28 mouse cellular contexts compared by ENCODE assay signal in genomic region chr12:7450506-7450905, GRCm38 (mm10).
DNase-seq lines count a peak whose midpoint lies in the region; ATAC-seq lines count a peak whose summit lies in the region.
"Had no signal": no experiment of that assay in that cellular context is flagged by ENCODE, and none has a peak within 500 bp of the region (broad histone marks: within the 10 kb centered on the region; RNA-seq: fewer than 3 reads in every experiment).

No protein-coding gene starts in this region.

- no peaks in the 10 kb centered on the region for H3K27me3 ChIP-seq in forebrain, embryonic 13.5 days
- H3K27me3 ChIP-seq in forebrain, embryonic 11.5 days (ENCODE audit: control insufficient read depth, insufficient read depth, low read length), result no peaks in the 10 kb centered on the region
- H3K27me3 ChIP-seq: embryonic facial prominence, embryonic 13.5 days; lung, embryonic 15.5 days; midbrain, embryonic 15.5 days; Patski had no signal

- no peak overlapping the region for H3K27ac ChIP-seq in forebrain, embryonic 13.5 days
- no peak overlapping the region for H3K27ac ChIP-seq in forebrain, embryonic 11.5 days (ENCODE audit: low read depth, low read length)
- H3K27ac ChIP-seq: embryonic facial prominence, embryonic 13.5 days; liver, embryonic 14.5 days; lung, embryonic 15.5 days; midbrain, embryonic 15.5 days; stomach, postnatal 0 days had no signal

- DNase-seq in forebrain, embryonic 11.5 days (ENCODE audit: low spot score), result no peak
- DNase-seq in layer of hippocampus, adult 9-11 months, result peak; percentile 10
- no peak for DNase-seq in layer of hippocampus, adult 11-12 months (ENCODE audit: low spot score)
- peak; percentile 35 for DNase-seq in retina, postnatal 1 day
- no peak for DNase-seq in retina, embryonic 14.5 days (ENCODE audit: low spot score)
- DNase-seq in thymus, postnatal 25 days, result no peak
- DNase-seq: adrenal gland, postnatal 10 days; cerebellum, adult 18-20 months; cerebellum, postnatal 10 days; gastrocnemius, postnatal 25 days; heart, adult 11 months; heart, postnatal 4 days; kidney, adult 9 months; kidney, postnatal 10 days; liver; right cerebral cortex, postnatal 4 days; thymus, adult 18-20 months; thymus, postnatal 36 days had no signal

- WGBS in forebrain, embryonic 13.5 days, result 23% methylated on average over 2 of the region's 2 CpGs
- 23% methylated on average over 2 of the region's 2 CpGs for WGBS in forebrain, embryonic 11.5 days

- H3K9ac ChIP-seq in forebrain, embryonic 13.5 days, result no peak overlapping the region
- no peak overlapping the region for H3K9ac ChIP-seq in forebrain, embryonic 11.5 days (ENCODE audit: low read length)
- H3K9ac ChIP-seq: embryonic facial prominence, embryonic 13.5 days; liver, embryonic 14.5 days; lung, embryonic 15.5 days; midbrain, embryonic 15.5 days had no signal

- peaks cover 9% of the 10 kb centered on the region; the same call in 1 of the 2 replicates for H3K4me1 ChIP-seq in forebrain, embryonic 13.5 days
- H3K4me1 ChIP-seq in forebrain, embryonic 11.5 days (replicated peaks; ENCODE audit: control insufficient read depth, insufficient read depth, low read length), result no peaks in the 10 kb centered on the region
- H3K4me1 ChIP-seq: lung, embryonic 15.5 days; midbrain, embryonic 15.5 days had no signal

- H3K4me3 ChIP-seq in forebrain, embryonic 13.5 days, result no peak overlapping the region
- H3K4me3 ChIP-seq in forebrain, embryonic 11.5 days (ENCODE audit: low read depth, low read length), result no peak overlapping the region
- H3K4me3 ChIP-seq: embryonic facial prominence, embryonic 13.5 days; lung, embryonic 15.5 days; midbrain, embryonic 15.5 days had no signal

- no peaks in the 10 kb centered on the region for H3K9me3 ChIP-seq in forebrain, embryonic 13.5 days (replicated peaks)
- H3K9me3 ChIP-seq in forebrain, embryonic 11.5 days (ENCODE audit: control insufficient read depth, low read length), result no peaks in the 10 kb centered on the region
- H3K9me3 ChIP-seq: embryonic facial prominence, embryonic 13.5 days; lung, embryonic 15.5 days; midbrain, embryonic 15.5 days had no signal

- H3K36me3 ChIP-seq in forebrain, embryonic 13.5 days (ENCODE audit: poor library complexity, severe bottlenecking), result no peaks in the 10 kb centered on the region
- no peaks in the 10 kb centered on the region for H3K36me3 ChIP-seq in forebrain, embryonic 11.5 days (ENCODE audit: control insufficient read depth, insufficient read depth, low read length)
- H3K36me3 ChIP-seq: embryonic facial prominence, embryonic 13.5 days; G1E; lung, embryonic 15.5 days; midbrain, embryonic 15.5 days had no signal

- no peak overlapping the region for H3K4me2 ChIP-seq in forebrain, embryonic 13.5 days
- H3K4me2 ChIP-seq in forebrain, embryonic 11.5 days (ENCODE audit: low read depth, low read length, severe bottlenecking), result no peak overlapping the region
- H3K4me2 ChIP-seq: embryonic facial prominence, embryonic 13.5 days; heart, embryonic 11.5 days; lung, embryonic 15.5 days; midbrain, embryonic 15.5 days had no signal

- ATAC-seq in forebrain, embryonic 13.5 days, result peak; percentile 81
- no peak; the same call in 1 of the 2 replicates for ATAC-seq in forebrain, embryonic 11.5 days (replicated peaks; ENCODE audit: low FRiP score)
- ATAC-seq: intestine, postnatal 0 days; midbrain, embryonic 15.5 days; Patski had no signal

Comparison
In these comparisons a context has a peak if more than half of its experiments do, and no peak if none do; other contexts are left out.
1. DNase-seq: peak in layer of hippocampus, adult 9-11 months (single experiment) and retina, postnatal 1 day (single experiment); none in forebrain, embryonic 11.5 days (single experiment), layer of hippocampus, adult 11-12 months (single experiment), retina, embryonic 14.5 days (single experiment) and thymus, postnatal 25 days (single experiment).